In the genomic region with DNA sequence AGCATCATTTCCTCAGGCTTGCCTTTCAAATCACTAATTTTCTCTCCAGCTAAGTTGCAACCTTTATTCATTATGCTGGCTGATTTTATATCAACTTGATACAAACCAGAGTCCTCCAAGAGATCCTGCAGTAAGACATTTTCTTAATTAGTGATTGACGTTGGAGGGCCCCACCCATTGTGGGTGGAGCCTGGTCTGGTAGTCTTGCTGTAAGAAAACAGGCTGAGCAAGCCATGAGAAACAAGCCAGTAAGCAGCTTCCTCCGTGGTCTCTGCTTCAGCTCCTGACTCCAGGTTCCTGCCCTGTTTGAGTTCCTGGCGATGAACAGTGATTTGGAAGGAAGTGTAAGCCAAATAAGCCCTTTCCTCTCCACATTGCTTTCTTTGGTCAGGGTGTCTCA, we compare ENCODE assay signal across 20 mouse cellular contexts. TPM values are rescaled to one million over a fixed set of nuclear protein-coding genes. Genes with fewer than 3 reads are reported as not detected.
DNase-seq lines count a peak whose midpoint lies in the region; ATAC-seq and TF ChIP-seq lines count a peak whose summit lies in the region.
"Had no signal": no experiment of that assay in that cellular context is flagged by ENCODE, and none has a peak within 500 bp of the region (broad histone marks: within the 10 kb centered on the region; RNA-seq: fewer than 3 reads in every experiment).

No protein-coding gene starts in this region.

- no peak overlapping the region for H3K27ac ChIP-seq in layer of hippocampus, adult 2 months
- H3K27ac ChIP-seq: embryonic facial prominence, embryonic 12.5 days; hindbrain, embryonic 10.5 days; hindbrain, embryonic 15.5 days had no signal

- DNase-seq in CD4-positive, CD25-positive, alpha-beta regulatory T cell, adult 2 months (ENCODE audit: low read depth, low spot score), result peak; percentile 54
- peak; percentile 59 for DNase-seq in CD4-positive helper T cell, adult 2 months (ENCODE audit: low read depth, low spot score)
- DNase-seq in R1 (ENCODE audit: low read depth, low spot score), result peak; percentile 43
- peak; percentile 75 for DNase-seq in induced T-regulatory cell, adult 2 months (ENCODE audit: low read depth)
- no peak for DNase-seq in ovary, adult 18-20 months (ENCODE audit: low spot score)
- DNase-seq in layer of hippocampus, adult 2 months (ENCODE audit: low spot score in 2 of 2), result no peak
- DNase-seq in layer of hippocampus, adult 18-20 months (ENCODE audit: low spot score in 2 of 2), result no peak
- DNase-seq: adrenal gland, postnatal 10 days; B cell, adult 2 months; cerebellum, adult 18-20 months; gastrocnemius, postnatal 25 days had no signal

- no peak overlapping the region for H3K4me3 ChIP-seq in layer of hippocampus, adult 2 months
- H3K4me3 ChIP-seq: embryonic facial prominence, embryonic 12.5 days; heart, embryonic 12.5 days; hindbrain, embryonic 10.5 days; hindbrain, embryonic 15.5 days had no signal

- no peak for TF ChIP-seq CTCF in layer of hippocampus, adult 2 months (conservative IDR thresholded peaks at IDR 0.05)

- ATAC-seq in CD4-positive, CD25-positive, alpha-beta regulatory T cell, adult 4 months, result no peak
- ATAC-seq: forebrain, embryonic 16.5 days; inflammation-experienced regulatory T-cells, adult 6 months; intestine, postnatal 0 days; Patski had no signal

RNA-seq across cellular contexts. Expression of a gene that starts 8.2 kb away (rescaled TPM):
- 1 to 10 TPM; 2.9 to 7.7 TPM for polyA plus RNA-seq in CD4-positive, CD25-positive, alpha-beta regulatory T cell, adult 4 months (2017; shearing (Covaris generic))
- total RNA-seq in layer of hippocampus, adult 2 months (2021), result 10 to 100 TPM; 88.0 to 91.2 TPM
- 10 to 100 TPM; 92.6 to 94.2 TPM for total RNA-seq in layer of hippocampus, adult 18-20 months (2021)

RNA-seq across cellular contexts. Expression of a gene that starts 59.3 kb away (rescaled TPM):
- 10 to 100 TPM in 1 of 2 experiments, 1 to 10 TPM in 1; 7.9 to 12.5 TPM for polyA plus RNA-seq in CD4-positive, CD25-positive, alpha-beta regulatory T cell, adult 4 months (2017; shearing (Covaris generic))
- total RNA-seq in layer of hippocampus, adult 2 months (2021), result 100 to 1,000 TPM; 140 to 165 TPM
- 100 to 1,000 TPM; 160 to 163 TPM for total RNA-seq in layer of hippocampus, adult 18-20 months (2021)

Comparison
In these comparisons a context has a peak if more than half of its experiments do, and no peak if none do; other contexts are left out.
1. DNase-seq: peak in CD4-positive, CD25-positive, alpha-beta regulatory T cell, adult 2 months (single experiment), CD4-positive helper T cell, adult 2 months (single experiment), R1 (single experiment) and induced T-regulatory cell, adult 2 months (single experiment); none in ovary, adult 18-20 months (single experiment), layer of hippocampus, adult 2 months (0 of 2) and layer of hippocampus, adult 18-20 months (0 of 2).